ENCODE assay signal across 12 mouse cellular contexts in genomic region chr13:97587088-97587487, GRCm38 (mm10).
DNase-seq lines count a peak whose midpoint lies in the region; ATAC-seq and TF ChIP-seq lines count a peak whose summit lies in the region.
"Had no signal": no experiment of that assay in that cellular context is flagged by ENCODE, and none has a peak within 500 bp of the region (broad histone marks: within the 10 kb centered on the region; RNA-seq: fewer than 3 reads in every experiment).

No protein-coding gene starts in this region.

- H3K27ac ChIP-seq in layer of hippocampus, adult 2 months: no peak overlapping the region
- no peak overlapping the region for H3K27ac ChIP-seq in CH12.LX (ENCODE audit: insufficient read depth, low read depth)
- no peak overlapping the region for H3K27ac ChIP-seq in small intestine, adult 2 months (ENCODE audit: insufficient read depth, low read depth, low read length)
- H3K27ac ChIP-seq: midbrain, embryonic 12.5 days had no signal

- H3K79me2 ChIP-seq in CH12.LX (replicated peaks; ENCODE audit: control insufficient read depth, extremely low read depth, insufficient read depth, poor library complexity, severe bottlenecking): no peaks in the 10 kb centered on the region

- DNase-seq in layer of hippocampus, adult 2 months (ENCODE audit: low spot score in 2 of 2): no peak
- DNase-seq in layer of hippocampus, adult 9-10 months (ENCODE audit: low spot score): no peak
- DNase-seq in CH12.LX (ENCODE audit: extremely low read depth) (peak; percentile 9), R1 (ENCODE audit: low read depth, low spot score) (peak; percentile 77)
- DNase-seq in urinary bladder, adult 2 months (ENCODE audit: low spot score): no peak
- DNase-seq: cerebellum, postnatal 10 days; heart, postnatal 14 days; kidney, adult 18-20 months; spleen, adult 18-20 months had no signal

- 91% methylated on average over 1 of the region's 1 CpGs for WGBS in small intestine, adult 2 months

- TF ChIP-seq EP300 in CH12.LX (IDR thresholded peaks at IDR 0.05; ENCODE audit: low read length): no peak

- peaks cover 29% of the 10 kb centered on the region for H3K9me3 ChIP-seq in CH12.LX (replicated peaks; ENCODE audit: low read length)

- H3K4me3 ChIP-seq in layer of hippocampus, adult 2 months: no peak overlapping the region
- H3K4me3 ChIP-seq in CH12.LX (replicated peaks in 1 of 3; ENCODE audit: low read depth in 2 of 3, low read length in 2 of 3, poor library complexity in 1 of 3): no peak overlapping the region
- H3K4me3 ChIP-seq in small intestine, adult 2 months (ENCODE audit: low read depth, low read length): no peak overlapping the region
- H3K4me3 ChIP-seq: midbrain, embryonic 12.5 days had no signal

- no peak for TF ChIP-seq POLR2A in CH12.LX (IDR thresholded peaks at IDR 0.05; ENCODE audit: low read depth, low read length)
- TF ChIP-seq POLR2A in small intestine, adult 2 months (IDR thresholded peaks at IDR 0.05; ENCODE audit: low read depth, low read length): no peak

- no peak overlapping the region for H3K4me2 ChIP-seq in CH12.LX (ENCODE audit: insufficient read depth, low read depth, poor library complexity, severe bottlenecking)
- H3K4me2 ChIP-seq: midbrain, embryonic 12.5 days had no signal

- TF ChIP-seq CTCF in layer of hippocampus, adult 2 months (conservative IDR thresholded peaks at IDR 0.05): peak; percentile 47
- peak in 1 of 2 experiments; percentile 30; a peak in 2 of 4 replicates for TF ChIP-seq CTCF in CH12.LX (conservative IDR thresholded peaks at IDR 0.05 in 1 of 2, IDR thresholded peaks at IDR 0.05 in 1 of 2; ENCODE audit: low read depth in 2 of 2, low read length in 2 of 2)
- peak; percentile 30; the same call in 1 of the 2 replicates for TF ChIP-seq CTCF in small intestine, adult 2 months (IDR thresholded peaks at IDR 0.05; ENCODE audit: extremely low read depth, insufficient read length, insufficient replicate concordance, low read depth, low read length)

- H3K27me3 ChIP-seq in CH12.LX (replicated peaks): no peaks in the 10 kb centered on the region
- no peaks in the 10 kb centered on the region for H3K27me3 ChIP-seq in small intestine, adult 2 months (ENCODE audit: control insufficient read depth, insufficient read depth, low read length)
- H3K27me3 ChIP-seq: midbrain, embryonic 12.5 days had no signal

- H3K4me1 ChIP-seq in CH12.LX (ENCODE audit: control insufficient read depth in 1 of 2, insufficient read depth in 2 of 2): no peaks in the 10 kb centered on the region
- no peaks in the 10 kb centered on the region for H3K4me1 ChIP-seq in small intestine, adult 2 months (ENCODE audit: control insufficient read depth, insufficient read depth, insufficient read length, low read length)

- in situ Hi-C loops in CH12.LX (cut with MboI; ENCODE audit: low pct_ligation_motif_present, low pct_unique_long_range_greater_than_20kb, low sequenced_read_pairs): no loop called here

- no peaks in the 10 kb centered on the region for H3K36me3 ChIP-seq in CH12.LX (replicated peaks in 1 of 2; ENCODE audit: control insufficient read depth in 1 of 2, insufficient read depth in 1 of 2, low read length in 1 of 2)
- no peaks in the 10 kb centered on the region for H3K36me3 ChIP-seq in small intestine, adult 2 months (ENCODE audit: control insufficient read depth, insufficient read depth, low read length)
- H3K36me3 ChIP-seq: midbrain, embryonic 12.5 days had no signal

- dilution Hi-C loops in CH12.LX (cut with MboI; ENCODE audit: extremely low pct_ligation_motif_present, extremely low pct_unique_long_range_greater_than_20kb, low sequenced_read_pairs): no loop called here

- ATAC-seq in monocyte, adult 5-6 weeks (replicated peaks; ENCODE audit: insufficient number of reproducible peaks, low FRiP score, low TSS enrichment, poor library complexity, severe bottlenecking): no peak

- no peak overlapping the region for H3K9ac ChIP-seq in CH12.LX (ENCODE audit: insufficient read depth, low read depth)
- H3K9ac ChIP-seq: midbrain, embryonic 12.5 days had no signal

- peak; percentile 20 for TF ChIP-seq RAD21 in CH12.LX (IDR thresholded peaks at IDR 0.05; ENCODE audit: low read depth, low read length)

TF ChIP-seq in CH12.LX, 34 proteins besides CTCF, POLR2A, EP300 and RAD21:
- TF ChIP-seq POLR2AphosphoS2 (IDR thresholded peaks at IDR 0.05; ENCODE audit: low read depth, low read length): no peak
- TF ChIP-seq MAFK (IDR thresholded peaks at IDR 0.05; ENCODE audit: insufficient replicate concordance, low read length): no peak
- peak; percentile 19; the same call in 1 of the 2 replicates for TF ChIP-seq SMC3 (IDR thresholded peaks at IDR 0.05; ENCODE audit: low read depth, low read length)
- TF ChIP-seq NRF1 (IDR thresholded peaks at IDR 0.05; ENCODE audit: low read depth, low read length): no peak
- TF ChIP-seq IRF4 (IDR thresholded peaks at IDR 0.05; ENCODE audit: low read depth, low read length): no peak

Comparison
In these comparisons a context has a peak if more than half of its experiments do, and no peak if none do; other contexts are left out.
1. DNase-seq: peak in CH12.LX (single experiment) and R1 (single experiment); none in layer of hippocampus, adult 2 months (0 of 2), layer of hippocampus, adult 9-10 months (single experiment) and urinary bladder, adult 2 months (single experiment).